Mouse (Mus musculus) B cell, adult 62 days (primary cell): ENCODE results near the gene Ccdc172. TPM values are rescaled to one million over a fixed set of nuclear protein-coding genes. Genes with fewer than 3 reads are reported as not detected.

Experiments used
- total RNA-seq: library from RNA; stranded (reverse); gene quantifications from 4 replicates; pipeline ENCODE4 v1.2.4, GENCODE M21; 2023

Gene Ccdc172
- not detected in 4 replicates for total RNA-seq

GRCm38 (mm10) chr19:58511818-58512217, at the start of gene Ccdc172:
TSS of gene Ccdc172 (plus strand) at chr19:58511993.

Other genes with a start within 250 kb of the Ccdc172 start
- gene Gfra1, start 56.1 kb upstream of the Ccdc172 start, total RNA-seq, result 0.38 to 1.8 TPM (median 0.87 TPM) in 4 replicates
- 0.52 to 0.89 TPM (median 0.63 TPM) in 3 of 4 replicates, not detected in the other for gene Pnlip, start 140.5 kb downstream of the Ccdc172 start, total RNA-seq
- gene Pnliprp1, start 216.9 kb downstream of the Ccdc172 start, total RNA-seq, result not detected in 4 replicates
- 0.36 TPM in 1 of 4 replicates, not detected in the others for gene Pnliprp2, start 247.7 kb downstream of the Ccdc172 start, total RNA-seq